Mouse (Mus musculus): ENCODE measurements around the gene Pdlim4. TPM values are rescaled to one million over a fixed set of nuclear protein-coding genes. Genes with fewer than 3 reads are reported as not detected.
"Not testable (repeated sequence)": the region's sequence is repeated elsewhere in the genome, so short reads cannot be mapped to it uniquely, and the experiment has no call there.

The Pdlim4 gene
- total and polyA plus RNA-seq, 2 experiments from 2014 or later: 30.9 to 47.9 TPM

DNA sequence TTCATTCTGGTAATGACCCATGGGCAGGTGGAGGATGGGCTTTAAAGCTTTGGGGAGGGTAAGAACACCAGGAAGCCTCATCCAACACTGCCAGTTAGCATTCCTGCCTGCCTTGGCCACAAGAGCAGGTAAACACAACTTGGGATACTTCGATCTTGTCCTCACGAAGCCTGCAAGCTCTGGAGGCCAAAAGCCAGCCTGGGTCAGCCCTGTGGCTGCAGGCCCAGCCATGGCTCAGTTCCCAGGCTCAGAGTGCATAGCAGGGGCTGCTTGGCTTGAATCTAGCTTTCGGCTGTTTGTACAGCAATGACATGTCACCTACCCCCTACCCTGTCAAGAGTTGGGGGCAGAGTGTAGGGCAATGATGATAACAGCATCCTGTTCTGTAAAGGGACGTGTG is 61.9 kb downstream of the Pdlim4 start:
- ATAC-seq: no peak
- Histone ChIP-seq H3K27ac (ENCODE audit: low read depth, low read length) (no peak overlapping the region), H3K4me3 (ENCODE audit: low read depth, low read length) (no peak overlapping the region), H3K4me1 (ENCODE audit: insufficient read depth) (no peaks in the 10 kb centered on the region), H3K9me3 (ENCODE audit: low read length) (no peaks in the 10 kb centered on the region), H3K4me2 (ENCODE audit: low read depth) (no peak overlapping the region), H3K9ac (no peak overlapping the region), H3K27me3 (ENCODE audit: insufficient read depth, low read length) (no peaks in the 10 kb centered on the region), H3K36me3 (ENCODE audit: insufficient read depth) (no peaks in the 10 kb centered on the region)
- TF ChIP-seq CTCF (IDR thresholded peaks at IDR 0.05; ENCODE audit: low read depth): no peak
- WGBS: 76% methylated on average over 4 of the region's 4 CpGs
- no peak for DNase-seq

DNA sequence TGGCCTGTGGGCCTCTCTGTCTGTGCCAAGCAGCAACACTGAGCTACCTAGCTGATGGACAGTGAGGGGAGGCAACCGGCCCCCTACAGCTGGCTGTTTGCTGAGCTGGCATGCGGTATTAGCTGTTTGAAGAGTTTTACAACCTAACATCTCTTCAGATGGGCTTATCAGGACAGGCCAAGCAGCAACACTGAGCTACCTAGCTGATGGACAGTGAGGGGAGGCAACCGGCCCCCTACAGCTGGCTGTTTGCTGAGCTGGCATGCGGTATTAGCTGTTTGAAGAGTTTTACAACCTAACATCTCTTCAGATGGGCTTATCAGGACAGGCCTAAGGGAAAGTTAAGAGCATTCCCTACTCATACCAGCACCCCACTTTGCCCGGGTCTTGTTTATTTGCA is 62.5 kb downstream of the Pdlim4 start:
- WGBS: 83% methylated on average over 5 of the region's 5 CpGs

More for the DNA sequence above, 62.5 kb downstream of the Pdlim4 start:
- not testable (repeated sequence) for H3K9me3 ChIP-seq (ENCODE audit: low read length); H3K9ac ChIP-seq; DNase-seq; H3K27me3 ChIP-seq (ENCODE audit: insufficient read depth, low read length); H3K4me3 ChIP-seq (ENCODE audit: low read depth, low read length); H3K27ac ChIP-seq (ENCODE audit: low read depth, low read length); ATAC-seq; H3K36me3 ChIP-seq (ENCODE audit: insufficient read depth); H3K4me2 ChIP-seq (ENCODE audit: low read depth); H3K4me1 ChIP-seq (ENCODE audit: insufficient read depth)

Other genes with a start within 250 kb of the Pdlim4 start
- gene Gm12216, start 209.8 kb downstream of the Pdlim4 start, total RNA-seq (2014; rRNA removed): not detected in 2 replicates
- gene Gm12216, start 209.8 kb downstream of the Pdlim4 start, polyA plus RNA-seq (2015; fragmentation: Nextera tagmentation; extraction: Ambion mirVana): 0.40 and 0.77 TPM in 2 replicates
- gene Slc22a5, start 177.4 kb downstream of the Pdlim4 start, total RNA-seq (2014; rRNA removed): 16.0 and 16.2 TPM in 2 replicates
- gene Slc22a5, start 177.4 kb downstream of the Pdlim4 start, polyA plus RNA-seq (2015; fragmentation: Nextera tagmentation; extraction: Ambion mirVana): 12.9 and 13.4 TPM in 2 replicates
- gene Slc22a21, start 88.7 kb downstream of the Pdlim4 start, total RNA-seq (2014; rRNA removed): 3.3 and 5.1 TPM in 2 replicates
- gene Slc22a21, start 88.7 kb downstream of the Pdlim4 start, polyA plus RNA-seq (2015; fragmentation: Nextera tagmentation; extraction: Ambion mirVana): 2.4 and 4.8 TPM in 2 replicates
- gene Slc22a4, start 40.9 kb downstream of the Pdlim4 start, total RNA-seq (2014; rRNA removed): 3.7 and 4.7 TPM in 2 replicates
- gene Slc22a4, start 40.9 kb downstream of the Pdlim4 start, polyA plus RNA-seq (2015; fragmentation: Nextera tagmentation; extraction: Ambion mirVana): 3.3 and 4.0 TPM in 2 replicates
- 6.8 and 9.8 TPM in 2 replicates for gene P4ha2, start 31.1 kb upstream of the Pdlim4 start, total RNA-seq (2014; rRNA removed)
- gene P4ha2, start 31.1 kb upstream of the Pdlim4 start, polyA plus RNA-seq (2015; fragmentation: Nextera tagmentation; extraction: Ambion mirVana): 6.0 and 6.1 TPM in 2 replicates
- not detected in 2 replicates for gene Csf2, start 180.7 kb upstream of the Pdlim4 start, total RNA-seq (2014; rRNA removed)
- gene Csf2, start 180.7 kb upstream of the Pdlim4 start, polyA plus RNA-seq (2015; fragmentation: Nextera tagmentation; extraction: Ambion mirVana): not detected in 2 replicates
- gene Il3, start 198.3 kb upstream of the Pdlim4 start, total RNA-seq (2014; rRNA removed): not detected in 2 replicates
- not detected in 2 replicates for gene Il3, start 198.3 kb upstream of the Pdlim4 start, polyA plus RNA-seq (2015; fragmentation: Nextera tagmentation; extraction: Ambion mirVana)
- 56.3 and 57.7 TPM in 2 replicates for gene Acsl6, start 234.8 kb upstream of the Pdlim4 start, total RNA-seq (2014; rRNA removed)
- gene Acsl6, start 234.8 kb upstream of the Pdlim4 start, polyA plus RNA-seq (2015; fragmentation: Nextera tagmentation; extraction: Ambion mirVana): 44.7 and 48.5 TPM in 2 replicates

Measured in forebrain, postnatal 0 days (tissue).